Mouse (Mus musculus): ENCODE results near the gene Gdf2.

- TF ChIP-seq CTCF (IDR thresholded peaks at IDR 0.05; ENCODE audit: low read depth, low read length) (no peak), EP300 (IDR thresholded peaks at IDR 0.05; ENCODE audit: insufficient read depth, low read depth, low read length) (no peak), POLR2A (IDR thresholded peaks at IDR 0.05; ENCODE audit: insufficient read depth, low read length) (no peak)
Measured at GRCm38 (mm10) chr14:33904851-33905250, 36.0 kb upstream of the Gdf2 start.

Data from ES-Bruce4 (cell line).